Mouse (Mus musculus) retina, postnatal 7 days (tissue): ENCODE results near the gene Sirt2.

ENCODE experiments used
- DNase-seq: peaks from one replicate; pipeline ENCODE4 v3.0.0-alpha.2; 2012; ENCODE audit warnings: low read depth, low spot score

Sirt2 gene

DNA sequence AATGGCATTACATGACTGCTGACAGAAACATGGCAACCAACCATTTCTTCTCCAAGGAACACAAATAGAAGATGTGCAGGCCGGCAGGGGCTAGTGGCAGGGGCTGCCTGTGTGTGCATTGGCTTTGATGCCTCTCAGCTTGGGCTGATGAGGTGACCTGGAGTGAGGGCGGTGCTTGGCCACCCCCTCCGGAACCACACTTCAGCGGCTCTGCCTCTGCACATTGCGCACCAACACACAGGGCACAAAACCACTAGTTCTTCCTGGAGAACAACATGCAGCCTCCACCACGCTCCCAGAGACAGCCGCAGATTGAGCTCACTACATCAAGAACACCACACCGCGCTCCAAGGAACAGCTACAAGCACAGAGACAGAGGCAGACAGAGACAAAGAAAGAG, 49.7 kb downstream of the Sirt2 start:
- DNase-seq, result no peak

DNA sequence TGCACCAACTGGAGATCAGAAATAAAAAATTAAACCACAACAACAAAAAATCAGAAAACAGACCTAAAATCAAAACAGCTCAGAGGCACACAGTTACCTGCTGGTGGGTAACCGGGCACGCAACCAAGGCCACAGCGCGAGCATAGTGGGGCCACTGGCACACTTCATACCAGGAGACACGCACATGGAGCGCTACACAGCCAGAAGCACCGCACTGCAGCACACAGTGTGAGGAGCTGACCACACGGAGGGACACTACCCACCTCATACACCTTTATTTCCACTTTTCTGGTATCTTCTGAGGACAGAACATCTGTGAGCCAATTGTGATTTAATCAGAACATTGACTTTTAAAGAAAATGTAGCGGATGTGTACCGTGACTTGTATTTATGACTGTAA, 50.4 kb downstream of the Sirt2 start:
- DNase-seq, result no peak

DNA sequence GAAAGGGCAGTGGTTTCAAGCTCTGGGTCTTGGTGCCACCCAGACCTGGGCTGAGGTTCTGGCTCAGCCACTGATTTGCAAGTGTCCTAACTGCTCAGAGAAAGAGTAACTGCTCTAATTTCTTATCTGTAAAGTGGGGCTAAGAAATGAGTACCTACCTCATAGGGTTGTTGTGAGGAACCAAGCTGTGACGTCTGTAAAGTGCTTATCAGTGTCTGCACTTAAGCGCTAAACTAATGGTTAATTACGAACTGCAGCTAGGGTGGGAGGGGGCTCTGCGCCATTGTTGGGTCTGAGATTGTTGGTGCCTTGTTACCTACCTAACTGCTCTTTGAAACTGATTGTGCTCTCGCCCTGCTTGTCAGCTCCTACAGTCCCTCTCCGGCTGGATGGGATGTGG, 51.0 kb downstream of the Sirt2 start:
- no peak for DNase-seq

DNA sequence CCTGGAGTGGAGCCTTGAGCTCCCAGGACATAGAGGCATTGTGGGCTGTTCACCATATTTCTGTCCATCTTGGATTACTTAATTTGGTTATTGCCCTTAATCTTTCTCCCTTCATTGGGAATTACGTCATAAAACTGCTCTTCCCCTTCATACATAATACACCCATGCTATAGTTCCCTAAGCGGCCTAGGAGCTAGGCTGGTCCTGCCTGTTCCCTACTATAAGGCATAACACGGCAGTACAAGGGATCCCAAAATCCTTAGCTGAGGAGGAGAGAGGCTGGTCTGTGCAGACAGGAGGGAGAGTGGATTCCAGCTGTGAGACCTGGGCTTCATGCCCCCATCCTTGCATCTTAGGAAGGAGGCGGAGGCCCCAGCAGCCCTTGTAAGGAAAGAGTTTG, 51.4 kb downstream of the Sirt2 start:
- DNase-seq, result no peak

DNA sequence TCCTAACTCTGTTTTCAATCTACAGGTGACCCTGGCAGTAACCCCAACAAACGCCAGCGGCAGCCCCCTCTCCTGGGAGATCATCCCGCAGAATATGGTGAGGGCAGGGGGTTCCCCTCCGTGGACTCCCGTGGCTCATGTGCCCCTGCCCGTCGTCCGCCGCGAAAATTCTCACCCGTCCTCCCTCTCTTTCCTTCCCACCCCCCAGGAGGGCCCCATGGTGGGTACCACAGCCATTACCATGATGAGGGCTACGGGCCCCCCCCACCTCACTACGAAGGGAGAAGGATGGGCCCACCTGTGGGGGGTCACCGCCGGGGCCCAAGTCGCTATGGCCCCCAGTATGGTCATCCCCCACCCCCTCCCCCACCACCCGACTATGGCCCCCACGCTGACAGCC, 51.9 kb downstream of the Sirt2 start:
- no peak for DNase-seq

DNA sequence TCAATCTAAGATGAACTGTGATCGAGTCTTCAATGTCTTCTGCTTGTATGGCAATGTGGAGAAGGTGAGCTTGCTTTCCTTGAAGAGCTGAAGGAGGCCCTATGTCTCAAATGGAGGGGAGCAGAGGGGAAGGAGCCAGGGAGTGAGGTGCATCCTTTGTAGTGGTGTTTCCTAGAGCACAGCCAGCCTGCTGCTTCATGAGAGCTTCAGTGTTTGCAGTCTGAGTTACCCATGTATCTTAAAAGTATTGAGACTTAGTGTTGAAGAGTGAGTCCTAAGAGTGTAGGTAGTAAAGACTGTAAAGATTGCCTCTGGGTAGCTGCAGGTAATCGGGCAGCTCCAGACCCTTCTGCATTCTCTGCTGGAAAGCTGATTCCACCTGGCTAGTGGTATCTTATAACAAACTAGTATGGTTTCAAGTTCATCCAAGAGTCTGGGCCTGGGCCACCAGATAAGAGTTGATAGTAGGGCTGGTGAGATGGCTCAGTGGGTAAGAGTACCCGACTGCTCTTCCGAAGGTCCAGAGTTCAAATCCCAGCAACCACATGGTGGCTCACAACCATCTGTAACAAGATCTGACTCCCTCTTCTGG, 52.4 kb downstream of the Sirt2 start:
- DNase-seq, result no peak

DNA sequence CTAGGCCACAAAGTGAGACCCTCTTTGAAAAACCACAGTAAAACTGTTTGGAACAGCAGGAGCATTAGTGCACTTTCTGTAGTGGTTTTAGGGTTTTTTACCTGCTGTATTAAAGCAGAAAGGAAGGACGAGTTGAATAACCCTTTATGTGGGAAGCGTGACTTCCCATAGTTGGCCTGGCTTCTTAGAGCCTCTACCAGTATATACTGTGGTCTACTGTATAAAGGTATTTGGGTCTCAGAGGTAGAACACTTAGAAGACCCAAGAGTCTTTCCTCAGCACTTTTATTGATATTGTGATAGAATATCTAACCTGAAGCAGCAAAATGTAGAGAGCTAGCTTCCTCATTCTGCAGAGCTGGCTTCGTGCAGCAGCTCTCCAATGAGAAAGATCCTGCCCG, 53.0 kb downstream of the Sirt2 start:
- DNase-seq, result no peak

DNA sequence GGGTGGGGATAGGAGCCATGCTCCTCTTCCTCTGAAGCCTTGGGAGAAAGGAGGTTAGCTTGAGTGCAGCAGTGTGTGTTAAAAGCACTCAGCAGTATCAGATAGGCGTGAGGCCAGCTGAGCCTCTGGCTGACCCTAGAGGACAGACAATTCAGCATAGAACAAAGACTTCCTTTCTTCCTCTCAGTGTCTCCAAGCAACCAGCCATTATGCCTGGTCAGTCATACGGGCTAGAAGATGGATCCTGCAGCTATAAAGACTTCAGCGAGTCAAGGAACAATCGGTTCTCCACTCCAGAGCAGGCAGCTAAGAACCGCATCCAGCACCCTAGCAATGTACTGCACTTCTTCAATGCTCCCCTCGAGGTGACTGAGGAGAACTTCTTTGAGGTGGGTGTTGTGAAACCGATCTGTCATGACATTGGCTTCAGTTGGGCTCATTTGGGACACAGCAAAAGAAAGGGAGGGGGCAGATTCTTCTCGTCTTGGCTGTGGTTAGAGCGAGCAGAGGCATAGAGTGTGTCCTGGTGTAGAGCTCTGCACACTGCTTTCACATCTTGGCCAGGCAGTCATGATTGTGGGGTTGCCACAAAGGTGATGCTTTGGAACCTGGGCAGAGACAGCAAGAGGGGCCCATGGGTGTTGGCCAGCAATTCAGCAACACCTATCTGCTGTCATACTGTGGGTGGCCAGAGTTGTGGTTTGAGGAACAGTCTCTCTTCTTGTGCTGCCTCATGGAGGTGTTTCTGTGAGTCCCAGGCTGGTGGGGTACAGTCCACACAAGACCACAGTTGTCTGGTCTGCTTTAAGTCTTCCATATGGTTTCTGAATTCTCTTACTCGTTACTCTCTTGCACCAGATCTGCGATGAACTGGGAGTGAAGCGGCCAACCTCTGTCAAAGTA, 54.1 kb downstream of the Sirt2 start:
- DNase-seq, result no peak

DNA sequence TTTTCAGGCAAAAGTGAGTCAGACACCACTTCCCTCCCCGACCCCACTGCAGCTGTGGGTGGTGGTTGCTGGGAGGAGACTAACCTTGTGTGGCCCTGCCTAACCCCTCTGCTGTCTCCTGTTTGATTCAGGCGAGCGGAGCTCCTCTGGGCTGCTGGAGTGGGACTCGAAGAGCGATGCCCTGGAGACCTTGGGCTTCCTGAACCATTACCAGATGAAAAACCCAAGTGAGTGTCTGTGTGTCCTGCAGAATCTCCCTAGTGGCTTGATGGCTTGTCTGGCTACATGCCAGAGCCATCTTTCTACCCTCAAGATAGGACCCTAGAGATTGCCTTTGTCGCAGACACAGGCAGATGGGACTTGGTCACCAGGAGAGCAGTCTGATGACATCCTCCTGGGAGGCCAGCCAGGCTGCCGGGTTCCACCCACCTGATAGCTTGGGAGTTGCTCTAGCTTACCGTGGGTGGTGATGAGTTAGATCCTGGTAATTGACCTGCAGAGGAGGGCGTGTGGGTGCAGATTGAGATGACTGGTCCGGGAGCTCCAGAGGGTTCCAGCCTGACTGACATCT, 54.8 kb downstream of the Sirt2 start:
- DNase-seq, result no peak

DNA sequence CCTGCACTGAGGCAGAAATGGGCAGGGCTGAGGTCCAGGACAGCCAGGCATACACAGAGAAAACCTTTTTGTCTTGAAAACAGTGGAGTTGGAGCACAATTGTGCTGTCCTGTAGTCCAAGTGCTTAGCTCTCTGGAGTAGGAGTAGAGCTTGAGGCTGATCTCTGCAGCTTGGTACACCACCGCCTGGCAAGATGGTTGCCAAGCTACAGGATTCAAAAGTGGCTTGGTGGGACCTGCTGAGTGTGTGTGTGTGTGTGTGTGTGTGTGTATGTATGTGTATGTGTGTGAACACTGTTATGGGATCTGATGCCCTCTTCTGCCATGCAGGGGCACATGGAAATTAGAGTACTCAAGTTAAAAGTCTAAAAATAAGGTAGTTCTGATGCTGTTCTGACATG, 56.0 kb downstream of the Sirt2 start:
- DNase-seq, result no peak

DNA sequence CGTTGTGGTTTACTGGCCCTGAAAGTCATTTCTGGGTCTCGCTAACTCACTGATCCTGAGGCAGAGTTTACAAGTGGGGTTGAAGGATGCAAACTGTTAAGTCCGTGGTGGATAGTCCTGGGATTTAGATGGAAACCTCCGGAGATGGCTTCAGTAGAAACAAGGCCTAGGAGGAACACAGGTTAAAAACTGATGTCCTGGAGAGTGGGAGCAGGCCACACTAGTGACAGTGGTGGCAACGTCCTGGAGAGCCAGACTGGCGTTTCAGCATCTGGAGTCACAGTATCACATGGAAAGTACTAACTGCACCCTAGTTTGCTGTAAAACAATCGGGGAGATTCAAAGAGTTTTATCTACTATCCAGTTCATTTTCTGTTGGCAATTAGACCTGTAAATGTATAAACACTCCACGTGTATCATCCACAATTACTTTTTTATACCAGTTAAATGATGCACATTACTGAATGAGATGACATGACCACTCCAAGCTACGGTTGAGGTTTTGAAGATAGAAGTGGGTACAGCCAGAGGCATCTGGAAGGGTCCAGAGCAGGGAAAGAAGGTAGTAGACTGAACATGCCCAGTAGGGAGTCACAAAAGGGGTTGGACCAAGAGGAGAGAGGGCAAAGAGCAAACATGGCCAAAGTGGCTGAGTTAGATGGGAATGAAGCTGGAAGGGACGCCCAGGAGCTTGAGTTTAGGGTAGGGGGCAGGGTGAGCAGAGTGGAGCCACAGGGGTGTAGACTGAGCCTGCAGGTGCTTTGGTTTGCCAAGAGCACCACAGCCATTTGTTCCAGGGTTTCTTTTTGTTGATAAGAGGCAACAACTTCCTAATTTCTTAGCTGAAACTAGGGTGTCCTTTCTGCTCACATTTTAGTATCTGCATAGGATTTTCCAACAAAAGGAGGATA, 56.7 kb downstream of the Sirt2 start:
- DNase-seq, result no peak

DNA sequence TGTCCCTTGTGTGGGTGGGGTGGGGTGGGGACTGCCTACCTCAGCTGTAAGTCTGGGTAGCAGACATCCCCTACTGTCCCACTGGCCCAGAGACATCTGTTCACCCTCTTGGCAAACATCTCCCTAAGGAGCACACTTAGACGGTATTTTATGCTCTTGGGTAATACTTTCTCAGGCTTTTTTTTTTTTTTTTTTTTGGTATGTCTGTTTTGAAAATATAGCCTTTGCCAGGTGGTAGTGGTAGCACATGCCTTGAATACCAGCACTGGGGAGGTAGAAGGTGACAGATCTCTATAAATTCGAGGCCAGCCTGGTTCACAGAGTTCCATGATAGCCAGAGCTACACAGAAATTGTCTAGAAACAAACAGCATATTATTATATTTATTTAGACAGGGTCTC, 57.4 kb downstream of the Sirt2 start:
- no peak for DNase-seq

DNA sequence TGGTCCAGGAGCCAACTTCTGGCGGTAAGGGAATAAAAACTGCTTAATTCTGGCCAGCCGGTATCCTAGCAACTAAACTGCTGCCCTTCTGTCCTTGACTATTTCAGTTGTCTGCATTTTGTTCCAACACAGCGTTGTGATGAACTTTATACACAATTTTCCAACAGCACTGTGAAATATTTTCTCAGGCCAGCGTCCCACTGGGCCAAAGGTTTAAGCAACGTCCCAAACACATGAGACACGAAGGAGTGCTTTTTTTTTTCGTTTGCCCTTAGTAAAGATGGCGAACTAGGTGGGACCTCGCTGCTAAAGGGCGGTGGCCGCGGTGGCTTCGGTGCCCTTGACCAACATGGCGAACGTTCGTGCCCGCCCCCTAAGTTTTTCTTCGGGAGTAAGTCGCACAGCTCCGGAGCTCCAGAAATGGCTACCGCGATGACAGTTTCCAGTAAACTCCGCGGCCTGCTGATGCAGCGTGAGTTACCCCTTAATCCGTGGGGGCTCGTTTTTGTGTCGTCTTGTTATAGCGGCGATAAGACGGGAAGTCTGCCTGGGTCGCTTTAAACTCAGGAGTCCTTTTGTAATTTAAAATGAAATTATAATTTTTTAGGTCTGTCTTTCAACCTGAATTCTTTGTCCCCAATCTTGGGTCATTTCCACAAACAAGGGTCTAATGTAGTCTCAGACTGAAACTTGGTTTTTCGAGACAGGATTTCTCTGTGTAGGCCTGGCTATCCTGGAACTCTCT, 58.6 kb downstream of the Sirt2 start, which contains the start of gene Ech1:
TSS of gene Ech1 (plus strand) at position 277 of the 745 bp plus-strand sequence.
- DNase-seq, result peak; percentile 85

DNA sequence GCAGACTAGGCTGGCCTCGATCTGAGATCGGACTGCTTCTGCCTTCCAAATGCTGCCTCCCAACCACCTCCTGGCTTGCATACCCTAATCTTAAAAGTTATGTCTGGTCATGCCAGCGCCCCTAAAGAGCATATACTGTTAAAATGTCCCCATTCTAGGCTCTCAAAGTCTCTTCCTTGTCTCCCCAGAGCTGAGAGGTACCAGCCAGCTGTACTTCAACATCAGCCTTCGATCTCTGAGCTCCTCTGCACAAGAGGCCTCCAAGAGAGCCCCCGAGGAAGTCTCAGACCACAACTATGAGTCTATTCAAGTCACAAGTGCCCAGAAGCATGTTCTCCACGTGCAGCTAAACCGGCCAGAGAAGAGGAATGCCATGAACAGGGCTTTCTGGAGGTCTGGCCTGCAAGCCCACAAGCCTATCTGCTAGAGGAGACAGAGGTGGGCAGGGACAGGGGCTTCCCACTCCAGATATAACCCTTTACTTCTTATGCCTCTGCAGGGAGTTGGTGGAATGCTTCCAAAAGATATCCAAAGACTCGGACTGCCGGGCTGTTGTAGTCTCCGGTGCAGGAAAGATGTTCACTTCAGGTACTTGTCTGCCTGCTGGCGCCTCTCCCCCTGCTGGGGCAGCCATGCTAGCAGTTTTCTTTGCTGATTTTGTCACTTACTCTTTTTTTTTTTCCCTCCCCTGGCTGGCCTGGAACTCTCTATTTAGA, 59.3 kb downstream of the Sirt2 start:
- DNase-seq, result no peak

DNA sequence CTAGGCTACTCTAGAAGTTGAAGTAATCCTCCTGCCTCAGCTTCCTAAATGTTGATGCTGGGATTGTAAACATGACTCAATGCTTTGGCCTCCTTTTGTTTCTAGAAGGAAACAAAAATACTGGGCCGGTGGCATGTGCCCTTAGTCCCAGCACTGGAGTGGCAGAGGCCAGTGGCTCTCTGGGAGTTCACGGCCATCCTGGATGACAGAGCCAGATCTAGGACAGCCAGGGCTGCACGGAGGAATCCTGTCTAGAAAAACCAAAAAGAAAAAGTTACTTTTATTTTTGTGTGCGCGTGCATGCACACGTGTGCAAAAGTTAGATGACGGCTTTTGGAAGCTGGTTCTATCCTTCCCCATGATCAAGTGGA, 59.9 kb downstream of the Sirt2 start:
- no peak for DNase-seq

DNA sequence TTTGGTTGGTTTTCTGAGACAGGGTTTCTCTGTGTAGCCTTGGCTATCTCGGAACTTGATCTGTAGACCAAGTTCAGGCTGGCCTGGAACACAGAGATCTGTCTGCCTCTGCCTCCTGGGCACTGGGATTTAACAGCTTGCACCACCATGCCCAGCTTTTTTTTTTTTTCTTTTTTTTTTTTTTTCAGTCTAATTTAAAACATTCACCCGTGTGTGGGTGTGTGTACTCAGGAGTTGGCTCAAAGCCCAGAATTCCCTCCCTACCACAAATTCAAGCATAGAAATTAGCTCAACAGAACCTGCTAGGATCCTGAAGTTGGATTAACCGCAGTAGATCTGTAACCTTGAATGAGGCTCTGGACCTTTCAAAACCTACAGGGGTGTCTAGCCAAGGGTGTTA, 60.8 kb downstream of the Sirt2 start:
- no peak for DNase-seq

DNA sequence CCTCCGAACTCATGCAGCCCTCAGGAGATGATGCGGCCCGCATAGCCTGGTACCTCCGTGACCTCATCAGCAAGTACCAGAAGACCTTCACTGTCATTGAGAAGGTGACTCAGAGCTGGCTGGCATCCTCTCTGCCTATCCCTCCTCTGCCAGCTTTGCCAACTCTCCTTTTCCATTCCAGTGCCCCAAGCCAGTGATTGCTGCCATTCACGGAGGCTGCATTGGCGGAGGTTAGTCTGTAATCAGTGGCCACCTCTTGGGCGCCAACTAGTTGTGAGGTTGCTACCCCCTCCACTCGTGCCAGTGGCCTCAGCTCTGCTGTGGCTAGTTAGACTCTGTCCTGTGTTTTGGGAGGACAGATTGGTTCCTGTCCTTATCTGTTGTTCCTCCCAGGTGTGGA, 63.3 kb downstream of the Sirt2 start:
- DNase-seq, result no peak

DNA sequence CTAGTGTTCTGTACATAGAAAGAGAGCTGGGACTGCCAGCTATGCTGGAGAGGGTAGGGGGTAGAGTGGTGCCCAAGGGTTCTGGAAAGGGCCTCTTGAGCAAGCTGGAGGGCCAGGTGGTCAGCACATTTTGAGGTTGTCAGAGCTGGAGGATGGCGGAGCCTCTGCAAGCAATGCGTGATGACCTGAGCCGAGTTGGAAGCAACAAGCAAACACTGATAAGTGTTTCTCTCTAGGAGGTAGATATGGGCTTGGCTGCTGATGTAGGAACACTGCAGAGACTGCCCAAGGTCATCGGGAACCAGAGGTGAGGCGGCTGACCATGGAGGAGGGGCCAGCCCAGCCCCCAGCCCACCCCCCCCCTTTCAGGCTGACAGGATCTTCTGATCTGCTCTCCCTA, 64.4 kb downstream of the Sirt2 start:
- no peak for DNase-seq

DNA sequence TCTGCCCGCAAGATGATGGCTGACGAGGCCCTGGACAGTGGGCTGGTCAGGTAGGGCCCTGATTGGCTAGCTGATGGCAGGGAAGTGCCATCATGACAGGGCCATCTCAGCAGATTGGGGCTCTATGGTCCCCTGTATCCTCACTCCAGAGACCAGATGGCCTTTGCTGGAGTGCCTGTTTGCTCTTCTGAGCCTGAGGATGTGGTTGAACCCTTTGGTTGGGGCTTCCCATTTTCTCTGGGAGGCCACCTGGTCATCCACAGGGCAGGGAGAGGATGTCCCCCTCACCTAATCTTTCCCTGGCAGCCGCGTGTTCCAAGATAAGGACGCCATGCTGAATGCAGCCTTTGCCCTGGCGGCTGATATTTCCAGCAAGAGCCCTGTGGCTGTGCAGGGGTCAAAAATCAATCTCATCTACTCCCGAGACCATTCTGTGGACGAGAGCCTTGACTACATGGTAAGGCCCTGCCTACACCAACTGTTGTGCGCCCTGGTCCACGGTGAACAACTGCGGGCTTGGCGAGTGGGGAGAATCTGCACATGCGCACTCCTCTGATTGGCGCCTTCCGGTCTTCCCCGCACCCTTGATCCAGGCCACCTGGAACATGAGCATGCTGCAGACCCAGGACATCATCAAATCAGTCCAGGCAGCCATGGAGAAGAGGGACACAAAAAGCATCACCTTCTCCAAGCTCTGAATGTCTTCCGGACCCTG, 65.0 kb downstream of the Sirt2 start:
- no peak for DNase-seq

DNA sequence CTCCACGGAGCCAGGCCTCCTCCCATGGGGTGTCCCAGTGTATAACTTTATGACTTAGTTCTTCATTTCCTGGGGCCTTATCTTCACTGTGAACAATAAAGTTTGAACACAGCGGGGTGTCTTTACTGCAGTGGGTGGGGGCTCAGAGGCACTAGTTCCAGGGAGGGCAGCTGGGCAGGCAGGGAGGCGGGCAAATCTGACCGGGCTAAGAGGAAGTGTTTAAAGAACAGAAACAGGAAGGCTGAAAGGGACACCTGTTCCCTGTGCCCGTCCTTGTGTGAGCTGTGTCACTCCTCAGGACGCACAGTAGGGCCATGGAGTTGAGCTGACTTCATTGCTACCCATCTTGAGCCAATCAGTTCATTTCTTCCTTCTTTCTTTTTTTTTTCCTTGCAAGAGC, 65.6 kb downstream of the Sirt2 start:
- DNase-seq, result no peak
